Mouse (Mus musculus) testis, adult 2 months (tissue): Measurements from ENCODE around the gene B4galt2.

Source experiments
- CTCF ChIP-seq: fragments of 200-500 bp; IDR thresholded peaks from 2 replicates; pipeline ENCODE4 v1.5.1; 2012; ENCODE audit warnings: low read depth, mild to moderate bottlenecking, inconsistent platforms, low read length, moderate library complexity; ENCODE audit not compliant: control insufficient read depth, insufficient read depth, insufficient replicate concordance
- POLR2A ChIP-seq: fragments of 200-500 bp; IDR thresholded peaks from 2 replicates; pipeline ENCODE4 v1.6.1; 2012; ENCODE audit warnings: low read depth, mild to moderate bottlenecking, inconsistent platforms, low read length, moderate library complexity; ENCODE audit not compliant: control insufficient read depth

DNA sequence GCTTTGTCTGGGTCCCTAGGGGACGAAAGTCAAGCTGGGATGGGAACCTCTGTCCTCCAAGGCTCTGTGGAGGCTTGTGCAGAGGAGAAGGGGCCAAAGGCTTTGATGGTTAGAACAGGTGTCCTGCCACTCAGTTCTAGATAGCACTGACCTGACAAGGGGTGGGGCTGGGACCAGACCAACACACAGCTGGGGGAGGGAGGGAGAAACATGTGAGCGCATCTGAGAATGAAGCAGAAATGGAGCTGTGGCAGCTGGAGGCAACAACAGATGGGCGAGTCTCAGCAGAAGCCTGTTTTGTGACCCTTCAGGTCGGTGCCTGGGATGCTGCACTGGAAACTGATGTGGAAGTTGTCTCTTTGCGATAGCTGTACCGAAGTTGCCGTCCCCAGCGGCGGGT is 14.0 kb downstream of the B4galt2 start:
- TF ChIP-seq POLR2A: no peak
- TF ChIP-seq CTCF: no peak
